Mouse (Mus musculus): Measurements from ENCODE around the gene Arl6ip5.

- TF ChIP-seq CTCF (IDR thresholded peaks at IDR 0.05; ENCODE audit: low read depth, low read length) (no peak), POLR2A (IDR thresholded peaks at IDR 0.05; ENCODE audit: extremely low read depth, insufficient read depth, low read length) (no peak)
Observed at GRCm38 (mm10) chr6:97221205-97222025, 10.9 kb downstream of the Arl6ip5 start.
